Mouse (Mus musculus) lung, embryonic 14.5 days (tissue): ENCODE measurements at regions not wholly inside any gene's neighbourhood (a gene's known extent, or its start where the extent isn't known, plus 50 kb on each side); places are given as distances from the start of the nearest gene placed in this dataset.

Source experiments
- ATAC-seq: fragments of 200-750 bp; cut with Nextera tagmentation; 2 replicates; pipeline ENCODE4 v1.8.0; 2017; ENCODE audit warnings: mild to moderate bottlenecking, moderate TSS enrichment, moderate library complexity; ENCODE audit not compliant: insufficient read depth
- DNase-seq: peaks from one replicate; pipeline ENCODE4 v3.0.0-alpha.2; 2015
- H3K27ac ChIP-seq: fragments of 300-500 bp; sonication (generic); 2 replicates; pipeline ENCODE4 v1.5.1; 2014; ENCODE audit warnings: low read depth, mild to moderate bottlenecking, moderate library complexity
- H3K27me3 ChIP-seq: fragments of 300-500 bp; sonication (generic); 2 replicates; pipeline ENCODE4 v1.6.1; 2014; ENCODE audit warnings: low read length, control low read depth; ENCODE audit not compliant: insufficient read depth
- H3K36me3 ChIP-seq: fragments of 300-500 bp; sonication (generic); 2 replicates; pipeline ENCODE4 v1.6.1; 2014; ENCODE audit warnings: control low read depth; ENCODE audit not compliant: insufficient read depth
- H3K4me1 ChIP-seq: fragments of 300-500 bp; sonication (generic); 2 replicates; pipeline ENCODE4 v1.6.1; 2014; ENCODE audit warnings: antibody characterized with exemption, control low read depth; ENCODE audit not compliant: insufficient read depth
- H3K4me2 ChIP-seq: fragments of 300-500 bp; sonication (generic); 2 replicates; pipeline ENCODE4 v1.6.1; 2014; ENCODE audit warnings: mild to moderate bottlenecking
- H3K4me3 ChIP-seq: fragments of 300-500 bp; sonication (generic); 2 replicates; pipeline ENCODE4 v1.5.1; 2014; ENCODE audit warnings: low read depth, low read length
- H3K9ac ChIP-seq: fragments of 300-500 bp; sonication (generic); 2 replicates; pipeline ENCODE4 v1.6.1; 2014
- H3K9me3 ChIP-seq: fragments of 300-500 bp; sonication (generic); 2 replicates; pipeline ENCODE4 v1.6.1; 2016; ENCODE audit warnings: low read depth, low read length, control low read depth
- CTCF ChIP-seq: IDR thresholded peaks from 2 replicates; pipeline ENCODE4 v1.5.1; 2016; ENCODE audit warnings: antibody characterized with exemption, low read depth
- WGBS: fragments of 180-500 bp; shearing (Covaris S2); extraction: QIAGEN DNeasy Blood & Tissue Kit; methylation state at CpG from one replicate; pipeline ENCODE4 v1.1.7; 2014; 5-methylcytosine and 5-hydroxymethylcytosine counted together

GRCm38 (mm10) chr5:126971284-126971683 lies 270.3 kb upstream of the Tmem132c start:
- Histone ChIP-seq H3K9ac (no peak overlapping the region), H3K9me3 (no peaks in the 10 kb centered on the region), H3K4me1 (no peaks in the 10 kb centered on the region; the same call in 1 of the 2 replicates), H3K36me3 (no peaks in the 10 kb centered on the region), H3K27me3 (no peaks in the 10 kb centered on the region), H3K27ac (no peak overlapping the region), H3K4me3 (no peak overlapping the region), H3K4me2 (no peak overlapping the region)
- no peak for TF ChIP-seq CTCF
- 41% methylated on average over 2 of the region's 2 CpGs for WGBS
- DNase-seq, result peak; percentile 22
- peak; percentile 47; the same call in 1 of the 2 replicates for ATAC-seq

- H3K27me3 ChIP-seq, result no peaks in the 10 kb centered on the region
- peak; percentile 63 for DNase-seq
- no peak overlapping the region for H3K9ac ChIP-seq
- H3K27ac ChIP-seq, result no peak overlapping the region
- peak; percentile 48; the same call in 1 of the 2 replicates for ATAC-seq
- no peak overlapping the region for H3K4me3 ChIP-seq
- H3K4me1 ChIP-seq, result no peaks in the 10 kb centered on the region; the same call in 1 of the 2 replicates
- WGBS, result 25% methylated on average over 1 of the region's 1 CpGs
- H3K36me3 ChIP-seq, result no peaks in the 10 kb centered on the region
- no peak overlapping the region for H3K4me2 ChIP-seq
- TF ChIP-seq CTCF, result no peak
- no peaks in the 10 kb centered on the region for H3K9me3 ChIP-seq
Measured at GRCm38 (mm10) chr5:126971981-126972380, 269.6 kb upstream of the Tmem132c start.

GRCm38 (mm10) chr5:126973425-126973824 lies 268.2 kb upstream of the Tmem132c start:
- no peak for DNase-seq
- no peaks in the 10 kb centered on the region for H3K27me3 ChIP-seq
- H3K4me3 ChIP-seq, result no peak overlapping the region
- H3K4me1 ChIP-seq, result no peaks in the 10 kb centered on the region; the same call in 1 of the 2 replicates
- H3K9ac ChIP-seq, result no peak overlapping the region
- peaks cover 3% of the 10 kb centered on the region; the same call in 1 of the 2 replicates for H3K9me3 ChIP-seq
- no peak for TF ChIP-seq CTCF
- no peak overlapping the region for H3K27ac ChIP-seq
- no peak overlapping the region for H3K4me2 ChIP-seq
- no peaks in the 10 kb centered on the region for H3K36me3 ChIP-seq
- ATAC-seq, result no peak
- 55% methylated on average over 3 of the region's 3 CpGs for WGBS

- Histone ChIP-seq H3K4me2 (no peak overlapping the region), H3K27me3 (no peaks in the 10 kb centered on the region), H3K9ac (no peak overlapping the region), H3K9me3 (peaks cover 3% of the 10 kb centered on the region; the same call in 1 of the 2 replicates), H3K4me1 (no peaks in the 10 kb centered on the region; the same call in 1 of the 2 replicates), H3K27ac (no peak overlapping the region), H3K4me3 (no peak overlapping the region), H3K36me3 (no peaks in the 10 kb centered on the region)
- no peak for TF ChIP-seq CTCF
- 88% methylated on average over 3 of the region's 3 CpGs for WGBS
- ATAC-seq (no peak), DNase-seq (no peak)
Measured at GRCm38 (mm10) chr5:126974565-126974964, 267.0 kb upstream of the Tmem132c start.

GRCm38 (mm10) chr5:126995577-126995976 lies 246.0 kb upstream of the Tmem132c start:
- DNase-seq (peak; percentile 56), ATAC-seq (no peak)
- Histone ChIP-seq H3K27me3 (no peaks in the 10 kb centered on the region), H3K4me2 (no peak overlapping the region), H3K4me3 (no peak overlapping the region), H3K9me3 (no peaks in the 10 kb centered on the region), H3K9ac (no peak overlapping the region), H3K4me1 (no peaks in the 10 kb centered on the region), H3K27ac (no peak overlapping the region), H3K36me3 (no peaks in the 10 kb centered on the region)
- peak; percentile 44 for TF ChIP-seq CTCF
- WGBS, result 51% methylated on average over 6 of the region's 6 CpGs

- WGBS, result 60% methylated on average over 3 of the region's 3 CpGs
- Histone ChIP-seq H3K27me3 (no peaks in the 10 kb centered on the region), H3K4me1 (no peaks in the 10 kb centered on the region), H3K4me2 (no peak overlapping the region), H3K9me3 (no peaks in the 10 kb centered on the region), H3K27ac (no peak overlapping the region), H3K4me3 (no peak overlapping the region), H3K36me3 (no peaks in the 10 kb centered on the region), H3K9ac (no peak overlapping the region)
- TF ChIP-seq CTCF, result no peak
- no peak for ATAC-seq
- DNase-seq, result peak; percentile 9
Measured at GRCm38 (mm10) chr5:127014166-127014565, 227.4 kb upstream of the Tmem132c start.

- Histone ChIP-seq H3K4me2 (no peak overlapping the region), H3K9ac (no peak overlapping the region), H3K36me3 (no peaks in the 10 kb centered on the region), H3K4me3 (no peak overlapping the region), H3K9me3 (no peaks in the 10 kb centered on the region), H3K27ac (no peak overlapping the region), H3K4me1 (no peaks in the 10 kb centered on the region), H3K27me3 (no peaks in the 10 kb centered on the region)
- TF ChIP-seq CTCF, result 0 out of 2 replicates have a peak, but pooled peaks have one; percentile 4
- WGBS, result 49% methylated on average over 4 of the region's 4 CpGs
- DNase-seq, result peak; percentile 77
- ATAC-seq, result peak; percentile 85
Measured at GRCm38 (mm10) chr5:127016467-127017060, 225.0 kb upstream of the Tmem132c start.
